Mouse (Mus musculus) hindbrain, postnatal 0 days (tissue): ENCODE measurements around the gene Clip2. TPM values are rescaled to one million over a fixed set of nuclear protein-coding genes. Genes with fewer than 3 reads are reported as not detected.

Experiments used
- ATAC-seq: fragments of 200-750 bp; cut with Nextera tagmentation; 2 replicates; pipeline ENCODE4 v1.8.0; 2017; ENCODE audit warnings: mild to moderate bottlenecking, moderate TSS enrichment, moderate library complexity
- DNase-seq: peaks from one replicate; pipeline ENCODE4 v3.0.0-alpha.2; 2015; ENCODE audit warnings: low spot score
- H3K27ac ChIP-seq: fragments of 300-500 bp; sonication (generic); 2 replicates; pipeline ENCODE4 v1.5.1; 2014; ENCODE audit warnings: mild to moderate bottlenecking
- H3K27me3 ChIP-seq: fragments of 300-500 bp; sonication (generic); 2 replicates; pipeline ENCODE4 v1.6.1; 2014; ENCODE audit warnings: low read length, mixed read lengths; ENCODE audit not compliant: insufficient read depth
- H3K36me3 ChIP-seq: fragments of 300-500 bp; sonication (generic); 2 replicates; pipeline ENCODE4 v1.6.1; 2014; ENCODE audit warnings: low read length, mixed read lengths; ENCODE audit not compliant: insufficient read depth
- H3K4me1 ChIP-seq: fragments of 300-500 bp; sonication (generic); 2 replicates; pipeline ENCODE4 v1.6.1; 2014; ENCODE audit warnings: antibody characterized with exemption, low read length, mixed read lengths; ENCODE audit not compliant: insufficient read depth
- H3K4me2 ChIP-seq: fragments of 300-500 bp; sonication (generic); 2 replicates; pipeline ENCODE4 v1.6.1; 2014; ENCODE audit warnings: low read depth, mild to moderate bottlenecking, low read length, moderate library complexity, mixed read lengths
- H3K4me3 ChIP-seq: fragments of 300-500 bp; sonication (generic); 2 replicates; pipeline ENCODE4 v1.5.1; 2014; ENCODE audit warnings: low read length
- H3K9ac ChIP-seq: fragments of 300-500 bp; sonication (generic); replicated peaks from 2 replicates; pipeline ENCODE4 v1.6.1; 2014; ENCODE audit warnings: mild to moderate bottlenecking, low read length, moderate library complexity, mixed read lengths
- H3K9me3 ChIP-seq: fragments of 300-500 bp; sonication (generic); 2 replicates; pipeline ENCODE4 v1.6.1; 2016; ENCODE audit warnings: low read length, mixed read lengths
- CTCF ChIP-seq: IDR thresholded peaks from 2 replicates; pipeline ENCODE4 v1.5.1; 2016; ENCODE audit warnings: antibody characterized with exemption, control low read depth, low read depth
- WGBS: fragments of 180-500 bp; shearing (Covaris S2); extraction: QIAGEN DNeasy Blood & Tissue Kit; methylation state at CpG from one replicate; pipeline ENCODE4 v1.1.7; 2014; 5-methylcytosine and 5-hydroxymethylcytosine counted together
- polyA plus RNA-seq: library from polyadenylated mRNA; unstranded; fragments of >200 nt; fragmentation: Nextera tagmentation; extraction: Ambion mirVana; gene quantifications from 2 replicates; pipeline ENCODE4 v1.2.1, GENCODE M21; 2015
- total RNA-seq: library from RNA; depleted of rRNA; stranded (reverse); fragments of >200 nt; gene quantifications from 2 replicates; pipeline ENCODE4 v1.2.3, GENCODE M21; 2014

The Clip2 gene
- total and polyA plus RNA-seq, 2 experiments from 2014 or later, result 10.7 to 133 TPM

DNA sequence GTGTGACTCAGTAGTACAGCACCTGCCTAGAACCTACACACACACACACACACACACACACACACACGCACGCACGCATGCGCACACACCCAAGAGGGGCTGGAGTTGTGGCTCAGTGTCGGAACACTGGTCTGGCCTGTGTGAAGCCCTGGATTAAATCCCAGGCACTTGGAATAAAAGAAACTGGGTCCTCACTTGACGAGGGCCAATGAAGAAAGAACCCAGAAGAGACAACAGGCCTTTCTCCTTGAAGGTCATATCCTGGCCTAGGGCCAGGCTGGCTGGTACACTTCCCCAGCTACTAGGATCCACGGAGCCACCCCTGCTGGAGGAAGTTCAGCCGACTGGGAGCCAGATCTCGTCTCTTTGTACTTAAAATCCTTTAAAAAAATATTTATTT lies 20.6 kb downstream of the Clip2 start:
- no peaks in the 10 kb centered on the region for H3K9me3 ChIP-seq
- no peak overlapping the region for H3K4me3 ChIP-seq
- TF ChIP-seq CTCF, result peak; percentile 20; the same call in 1 of the 2 replicates
- no peaks in the 10 kb centered on the region for H3K27me3 ChIP-seq
- 54% methylated on average over 9 of the region's 9 CpGs for WGBS
- no peak overlapping the region for H3K9ac ChIP-seq
- DNase-seq (peak; percentile 82), ATAC-seq (peak; percentile 75)
- H3K27ac ChIP-seq, result peak overlapping the region; percentile 75
- peaks cover 30% of the 10 kb centered on the region; the same call in 1 of the 2 replicates for H3K36me3 ChIP-seq
- no peak overlapping the region for H3K4me2 ChIP-seq
- H3K4me1 ChIP-seq, result no peaks in the 10 kb centered on the region; the same call in 1 of the 2 replicates

DNA sequence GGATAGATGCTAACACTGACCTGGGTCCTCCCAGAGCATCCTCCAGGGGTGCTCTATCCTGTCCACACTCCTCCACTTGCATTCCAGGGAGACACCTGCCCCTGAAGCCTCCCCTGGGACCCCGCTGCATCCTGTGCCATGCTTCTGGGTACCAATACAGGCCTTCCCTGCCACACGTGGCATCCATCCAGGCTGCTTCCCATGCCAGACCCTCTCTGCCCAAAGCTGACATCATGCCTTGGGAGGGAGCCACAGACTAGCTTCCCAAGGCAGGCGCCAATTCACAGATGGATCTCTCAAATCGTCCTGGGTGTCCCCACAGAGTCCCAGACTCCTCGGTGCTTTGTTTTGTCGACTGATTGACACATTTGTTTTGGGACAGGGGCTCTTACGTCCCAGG lies 21.4 kb downstream of the Clip2 start:
- Histone ChIP-seq H3K27me3 (no peaks in the 10 kb centered on the region), H3K36me3 (peaks cover 30% of the 10 kb centered on the region; the same call in 1 of the 2 replicates), H3K4me1 (no peaks in the 10 kb centered on the region; the same call in 1 of the 2 replicates), H3K27ac (peak overlapping the region; percentile 75), H3K9me3 (no peaks in the 10 kb centered on the region), H3K4me3 (no peak overlapping the region), H3K9ac (no peak overlapping the region), H3K4me2 (no peak overlapping the region)
- DNase-seq (peak; percentile 93), ATAC-seq (peak; percentile 87)
- TF ChIP-seq CTCF, result no peak; the same call in 1 of the 2 replicates
- WGBS, result 38% methylated on average over 7 of the region's 7 CpGs

GRCm38 (mm10) chr5:134528488-134528887 lies 23.7 kb downstream of the Clip2 start:
- Histone ChIP-seq H3K27ac (peak overlapping the region; percentile 64), H3K9me3 (no peaks in the 10 kb centered on the region), H3K4me1 (no peaks in the 10 kb centered on the region; the same call in 1 of the 2 replicates), H3K27me3 (no peaks in the 10 kb centered on the region), H3K4me2 (no peak overlapping the region), H3K36me3 (peaks cover 12% of the 10 kb centered on the region; the same call in 1 of the 2 replicates), H3K9ac (0 out of 2 replicates have a peak overlapping the region, but pooled peaks have one; percentile 9), H3K4me3 (no peak overlapping the region)
- DNase-seq (no peak), ATAC-seq (no peak)
- TF ChIP-seq CTCF, result no peak
- WGBS, result 26% methylated on average over 9 of the region's 9 CpGs

GRCm38 (mm10) chr5:134525971-134526711 lies 26.1 kb downstream of the Clip2 start:
- 91% methylated on average over 15 of the region's 15 CpGs for WGBS
- Histone ChIP-seq H3K9me3 (no peaks in the 10 kb centered on the region), H3K9ac (no peak overlapping the region), H3K27me3 (no peaks in the 10 kb centered on the region), H3K4me2 (no peak overlapping the region), H3K4me3 (no peak overlapping the region), H3K27ac (no peak overlapping the region), H3K4me1 (no peaks in the 10 kb centered on the region; the same call in 1 of the 2 replicates), H3K36me3 (peaks cover 7% of the 10 kb centered on the region; the same call in 1 of the 2 replicates)
- DNase-seq (no peak), ATAC-seq (no peak)
- peak; percentile 47 for TF ChIP-seq CTCF

- TF ChIP-seq CTCF, result no peak
- DNase-seq (no peak), ATAC-seq (no peak)
- Histone ChIP-seq H3K36me3 (peaks cover 19% of the 10 kb centered on the region), H3K27ac (no peak overlapping the region), H3K9ac (no peak overlapping the region), H3K27me3 (no peaks in the 10 kb centered on the region), H3K4me2 (no peak overlapping the region), H3K9me3 (no peaks in the 10 kb centered on the region), H3K4me3 (no peak overlapping the region), H3K4me1 (no peaks in the 10 kb centered on the region; the same call in 1 of the 2 replicates)
- WGBS, result 90% methylated on average over 5 of the region's 5 CpGs
Measured at GRCm38 (mm10) chr5:134523728-134524127, 28.5 kb downstream of the Clip2 start.

DNA sequence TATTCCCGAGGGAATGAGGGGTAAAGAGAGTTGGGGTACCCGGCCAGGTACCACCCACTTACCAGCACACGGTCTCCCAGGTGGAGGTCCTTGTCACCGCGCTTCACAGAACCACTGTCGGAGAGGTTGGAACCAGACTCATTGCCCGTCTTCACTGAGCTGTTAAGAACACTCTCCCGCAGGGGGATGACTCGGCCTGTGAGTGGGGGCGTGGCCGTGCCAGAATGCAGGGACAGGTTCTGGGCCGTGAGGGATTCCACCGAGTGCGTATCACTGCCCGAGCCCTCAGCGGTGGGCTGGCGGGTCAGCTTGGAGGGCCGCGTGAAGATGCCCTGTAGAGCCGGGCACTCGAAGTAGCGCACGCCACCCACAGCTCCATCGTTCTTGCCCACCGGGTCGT lies 29.7 kb downstream of the Clip2 start:
- peak; percentile 28; the same call in 1 of the 2 replicates for ATAC-seq

GRCm38 (mm10) chr5:134521806-134522205 lies 30.4 kb downstream of the Clip2 start:
- Histone ChIP-seq H3K4me2 (no peak overlapping the region), H3K4me3 (no peak overlapping the region), H3K27me3 (no peaks in the 10 kb centered on the region), H3K4me1 (no peaks in the 10 kb centered on the region), H3K9ac (no peak overlapping the region), H3K9me3 (no peaks in the 10 kb centered on the region), H3K36me3 (peaks cover 33% of the 10 kb centered on the region), H3K27ac (no peak overlapping the region)
- 90% methylated on average over 7 of the region's 7 CpGs for WGBS
- no peak for DNase-seq
- ATAC-seq, result no peak
- TF ChIP-seq CTCF, result no peak

More for the DNA sequence above, 29.7 kb downstream of the Clip2 start:
- H3K36me3 ChIP-seq, result peaks cover 26% of the 10 kb centered on the region
- no peaks in the 10 kb centered on the region for H3K27me3 ChIP-seq
- no peaks in the 10 kb centered on the region for H3K4me1 ChIP-seq
- H3K27ac ChIP-seq, result no peak overlapping the region
- H3K4me2 ChIP-seq, result no peak overlapping the region
- no peak for DNase-seq
- no peak overlapping the region for H3K4me3 ChIP-seq
- WGBS, result 94% methylated on average over 26 of the region's 26 CpGs
- no peaks in the 10 kb centered on the region for H3K9me3 ChIP-seq
- TF ChIP-seq CTCF, result no peak
- H3K9ac ChIP-seq, result no peak overlapping the region
